12 mouse cellular contexts compared by ENCODE assay signal in the genomic region with DNA sequence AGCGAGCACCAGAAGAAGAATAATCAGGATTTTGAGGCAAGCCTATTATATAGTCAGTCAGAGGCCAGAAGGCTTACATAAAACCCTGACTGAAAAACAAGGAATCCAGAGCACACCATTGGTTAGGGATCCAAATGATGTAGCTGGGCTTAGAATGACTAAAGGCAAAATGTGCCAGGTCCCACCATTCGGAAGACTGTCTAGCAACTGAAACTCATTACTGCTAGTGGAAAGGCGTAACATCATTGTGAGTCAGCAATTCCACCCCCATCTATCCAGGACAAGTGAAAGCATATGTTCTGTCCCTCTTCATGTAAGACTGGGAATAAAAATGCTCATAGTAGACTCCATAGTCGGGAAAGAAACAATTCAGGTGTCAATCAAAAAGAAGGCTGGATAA. TPM values are rescaled to one million over a fixed set of nuclear protein-coding genes. Genes with fewer than 3 reads are reported as not detected.
DNase-seq lines count a peak whose midpoint lies in the region; TF ChIP-seq lines count a peak whose summit lies in the region.
"Had no signal": no experiment of that assay in that cellular context is flagged by ENCODE, and none has a peak within 500 bp of the region (broad histone marks: within the 10 kb centered on the region; RNA-seq: fewer than 3 reads in every experiment).

No protein-coding gene starts in this region.

- no peak for TF ChIP-seq CTCF in left cerebral cortex, adult 2 months (IDR thresholded peaks at IDR 0.05)
- TF ChIP-seq CTCF in layer of hippocampus, adult 2 months (conservative IDR thresholded peaks at IDR 0.05) = no peak

- H3K27ac ChIP-seq in left cerebral cortex, adult 2 months = no peak overlapping the region
- H3K27ac ChIP-seq in layer of hippocampus, adult 2 months = peak overlapping the region; percentile 73; the same call in 1 of the 2 replicates
- H3K27ac ChIP-seq: hindbrain, embryonic 15.5 days; limb, embryonic 12.5 days; lung, embryonic 15.5 days had no signal

- intact Hi-C loops in left cerebral cortex, adult 2 months (cut with DNase I) = loop anchor here (2.0 kb wide), 2 partner anchors 16 to 70 kb away; a partner anchor contains a TSS
- intact Hi-C loops in left cerebral cortex, postnatal 4 days (cut with DNase I) = no loop called here

- DNase-seq in left cerebral cortex, adult 2 months (ENCODE audit: extremely low spot score in 1 of 2, low spot score in 2 of 2) = peak; percentile 29 to 36
- no peak for DNase-seq in left cerebral cortex, postnatal 4 days
- peak; percentile 96 for DNase-seq in NIH3T3 (ENCODE audit: low read depth)
- peak; percentile 30 to 85 for DNase-seq in layer of hippocampus, adult 2 months (ENCODE audit: low spot score in 2 of 2)
- peak; percentile 44 for DNase-seq in right cerebral cortex, postnatal 25 days
- DNase-seq in kidney, postnatal 25 days = no peak
- DNase-seq in embryo, embryonic 10.5 days (ENCODE audit: low spot score) = no peak
- DNase-seq: cerebellum, postnatal 14 days had no signal

- no peak overlapping the region for H3K4me3 ChIP-seq in left cerebral cortex, adult 2 months
- H3K4me3 ChIP-seq in layer of hippocampus, adult 2 months = no peak overlapping the region
- H3K4me3 ChIP-seq: erythroblast, embryonic 14.5 days; hindbrain, embryonic 15.5 days; limb, embryonic 12.5 days; lung, embryonic 15.5 days had no signal

RNA-seq across cellular contexts. Expression of a gene that starts 57.8 kb away (rescaled TPM):
- 10 to 100 TPM; 14.4 to 15.4 TPM for total RNA-seq in left cerebral cortex, adult 2 months (2021)
- 10 to 100 TPM; 52.4 to 53.9 TPM for total RNA-seq in left cerebral cortex, postnatal 4 days (2021)
- total RNA-seq in layer of hippocampus, adult 2 months (2021) = 10 to 100 TPM; 16.2 TPM

RNA-seq across cellular contexts. Expression of a gene that starts 58.9 kb away (rescaled TPM):
- 10 to 100 TPM; 48.7 to 59.2 TPM for total RNA-seq in left cerebral cortex, adult 2 months (2021)
- total RNA-seq in left cerebral cortex, postnatal 4 days (2021) = 10 to 100 TPM; 88.1 to 90.3 TPM
- 10 to 100 TPM; 59.4 to 60.6 TPM for total RNA-seq in layer of hippocampus, adult 2 months (2021)

Comparison
In these comparisons a context has a peak if more than half of its experiments do, and no peak if none do; other contexts are left out.
1. DNase-seq: peak in left cerebral cortex, adult 2 months (2 of 2), NIH3T3 (single experiment), layer of hippocampus, adult 2 months (2 of 2) and right cerebral cortex, postnatal 25 days (single experiment); none in left cerebral cortex, postnatal 4 days (single experiment), kidney, postnatal 25 days (0 of 2) and embryo, embryonic 10.5 days (single experiment).